Mouse (Mus musculus) bone marrow macrophage, adult 2 months (primary cell): ENCODE data around the gene Helt.

Experiments used
- CTCF ChIP-seq: IDR thresholded peaks from 2 replicates; pipeline ENCODE4 v1.5.1; 2012; ENCODE audit warnings: low read depth, mild to moderate bottlenecking, low read length, moderate library complexity
- POLR2A ChIP-seq: IDR thresholded peaks from 2 replicates; pipeline ENCODE4 v1.6.1; 2012; ENCODE audit warnings: mild to moderate bottlenecking, low read depth, low read length, borderline replicate concordance

DNA sequence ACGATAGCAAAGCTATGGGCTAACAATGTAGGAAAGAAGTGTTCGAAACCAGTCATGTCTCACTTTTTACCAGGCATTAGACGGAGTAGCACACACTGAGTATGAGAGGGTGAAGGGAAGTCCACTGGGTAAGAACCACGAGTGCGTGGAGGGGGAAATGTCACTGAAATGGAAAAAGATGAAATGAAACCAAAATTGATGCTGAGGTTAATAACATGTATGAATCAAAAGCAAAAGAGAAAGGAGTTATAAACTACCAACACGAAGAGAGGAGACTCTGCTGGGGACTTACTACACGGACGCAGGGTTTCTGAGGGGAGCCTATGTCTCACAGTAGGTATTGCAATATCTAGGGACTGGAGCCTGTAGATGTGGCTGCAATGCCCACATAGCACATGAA lies 41.9 kb upstream of the Helt start:
- no peak for TF ChIP-seq CTCF
- TF ChIP-seq POLR2A = no peak
